Mouse (Mus musculus): ENCODE data around the gene Gm8251.
"Not testable (repeated sequence)": the region's sequence is repeated elsewhere in the genome, so short reads cannot be mapped to it uniquely, and the experiment has no call there.

Gm8251 gene

GRCm38 (mm10) chr1:44061836-44062235 is at the start of gene Gm8251:
Gm8251 (minus strand) TSS chr1:44061936.
- no peak for DNase-seq

- DNase-seq, result peak; percentile 9
Measured at GRCm38 (mm10) chr1:44102939-44103338, 41.2 kb upstream of the Gm8251 start.

- peak; percentile 89 for DNase-seq
Measured at GRCm38 (mm10) chr1:44102259-44102717, 40.6 kb upstream of the Gm8251 start, which contains the start of gene Tex30. Tex30 (minus strand) TSS chr1:44102441.

- DNase-seq, result peak; percentile 34
Measured at GRCm38 (mm10) chr1:44101448-44102225, 39.9 kb upstream of the Gm8251 start.

- DNase-seq, result no peak
Measured at GRCm38 (mm10) chr1:44064625-44065024, 2.9 kb upstream of the Gm8251 start.

- DNase-seq, result no peak
Measured at GRCm38 (mm10) chr1:44063439-44063838, 1.7 kb upstream of the Gm8251 start.

GRCm38 (mm10) chr1:44057805-44058204 is 3.9 kb downstream of the Gm8251 start:
- no peak for DNase-seq

GRCm38 (mm10) chr1:44046556-44046955 is 15.2 kb downstream of the Gm8251 start:
- no peak for DNase-seq

- not testable (repeated sequence) for DNase-seq
Measured at GRCm38 (mm10) chr1:44045689-44046088, 16.0 kb downstream of the Gm8251 start.

- no peak for DNase-seq
Measured at GRCm38 (mm10) chr1:44042555-44042915, 19.2 kb downstream of the Gm8251 start.

- DNase-seq, result peak; percentile 29
Measured at GRCm38 (mm10) chr1:44041797-44042554, 19.8 kb downstream of the Gm8251 start.

- no peak for DNase-seq
Measured at GRCm38 (mm10) chr1:44032948-44033347, 28.8 kb downstream of the Gm8251 start.

GRCm38 (mm10) chr1:44032213-44032612 is 29.5 kb downstream of the Gm8251 start:
- no peak for DNase-seq

GRCm38 (mm10) chr1:44027651-44028050 is 34.1 kb downstream of the Gm8251 start:
- no peak for DNase-seq

GRCm38 (mm10) chr1:44022656-44023055 is 39.1 kb downstream of the Gm8251 start:
- no peak for DNase-seq

GRCm38 (mm10) chr1:44019934-44020333 is 41.8 kb downstream of the Gm8251 start, which contains the start of gene Mettl21c:
Mettl21c (minus strand) TSS chr1:44020034.
- DNase-seq, result no peak

GRCm38 (mm10) chr1:44015556-44015955 is 46.2 kb downstream of the Gm8251 start:
- no peak for DNase-seq
